Mouse (Mus musculus): ENCODE measurements around the gene Olfr204. TPM values are rescaled to one million over a fixed set of nuclear protein-coding genes. Genes with fewer than 3 reads are reported as not detected.
"Not testable (repeated sequence)": the region's sequence is repeated elsewhere in the genome, so short reads cannot be mapped to it uniquely, and the experiment has no call there.

Olfr204 gene
- not detected for total RNA-seq (2021)
- long read RNA-seq, experiment 1, result 0 reads
- long read RNA-seq, experiment 2, result 0 reads

GRCm38 (mm10) chr16:59318148-59318547, at the start of gene Olfr204:
TSS of gene Olfr204 (minus strand) at chr16:59318248.
- H3K27ac ChIP-seq, result no peak within 1 kb of the TSS
- H3K4me3 ChIP-seq, result no peak within 1 kb of the TSS
- no peak for DNase-seq (ENCODE audit: low spot score in 2 of 2)
- no peak for TF ChIP-seq CTCF (conservative IDR thresholded peaks at IDR 0.05)

DNA sequence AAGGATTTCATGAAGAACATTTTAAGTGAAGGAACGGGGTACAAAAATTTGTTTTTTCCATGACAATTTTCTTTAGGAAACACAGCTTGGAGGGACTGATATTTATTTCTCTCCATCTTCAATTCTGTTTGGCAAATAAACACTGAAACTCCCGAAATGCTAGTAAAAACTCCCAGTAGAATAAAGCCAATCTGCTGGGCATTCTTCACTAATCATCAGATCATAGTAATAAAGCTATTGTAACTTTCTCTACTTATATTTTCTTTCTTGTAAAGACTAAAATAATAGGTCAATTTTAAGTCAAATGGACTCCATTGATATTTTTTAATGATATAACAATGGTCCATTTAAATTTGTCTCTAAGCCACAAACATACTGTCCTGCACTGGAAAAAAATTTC, 45.8 kb upstream of the Olfr204 start, which contains the start of gene Olfr209:
Gene Olfr209, minus strand, starts transcription at position 101 of the 400 bp plus-strand sequence.
- TF ChIP-seq CTCF (conservative IDR thresholded peaks at IDR 0.05), result no peak
- Histone ChIP-seq H3K4me3 (no peak within 1 kb of the TSS), H3K27ac (no peak within 1 kb of the TSS)
- no peak for DNase-seq (ENCODE audit: low spot score in 2 of 2)

DNA sequence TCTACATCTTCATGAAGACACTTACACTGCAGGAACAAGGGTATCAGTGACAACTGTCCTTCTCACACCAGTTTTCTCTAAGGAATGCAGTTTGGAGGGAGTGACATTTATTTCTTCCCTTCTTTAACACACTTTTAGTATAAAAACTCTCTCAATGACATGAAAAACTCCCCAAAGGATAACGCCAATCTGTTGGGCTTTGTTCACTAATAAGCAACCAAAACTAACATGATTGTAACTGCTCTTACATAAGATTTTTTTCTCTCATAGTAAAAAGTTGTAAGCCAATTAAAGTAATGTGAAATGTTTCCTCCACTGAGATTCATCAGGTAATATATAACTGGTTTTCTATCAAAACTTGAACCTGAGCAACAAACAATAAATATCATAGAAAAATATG, 31.1 kb upstream of the Olfr204 start, which contains the start of gene Olfr206:
Gene Olfr206, minus strand, starts transcription at position 101 of the 400 bp plus-strand sequence.
- Histone ChIP-seq H3K27ac (no peak within 1 kb of the TSS), H3K4me3 (no peak within 1 kb of the TSS)
- no peak for TF ChIP-seq CTCF (conservative IDR thresholded peaks at IDR 0.05)
- DNase-seq (ENCODE audit: low spot score in 2 of 2), result no peak

DNA sequence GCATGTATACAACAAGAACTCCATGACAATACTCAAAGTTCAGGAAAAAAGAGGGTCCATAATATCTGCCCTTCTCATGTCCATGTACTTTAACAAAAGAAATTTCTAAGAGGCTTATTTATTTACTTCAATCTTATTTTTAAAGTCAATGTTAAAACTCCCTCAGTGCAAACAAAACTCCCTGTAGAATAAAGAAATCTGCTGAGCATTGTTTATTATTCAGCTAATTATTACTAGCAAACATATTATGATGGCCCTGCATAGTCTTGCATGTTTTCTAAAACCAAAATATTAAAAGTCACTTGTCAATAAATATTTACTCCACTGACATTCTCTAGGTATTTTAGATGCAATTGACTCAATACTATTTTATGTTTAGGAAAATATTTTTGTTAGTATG, 13.0 kb upstream of the Olfr204 start, which contains the start of gene Olfr205:
Gene Olfr205, minus strand, starts transcription at position 101 of the 400 bp plus-strand sequence.
- TF ChIP-seq CTCF (conservative IDR thresholded peaks at IDR 0.05), result no peak
- no peak within 1 kb of the TSS for H3K27ac ChIP-seq

DNA sequence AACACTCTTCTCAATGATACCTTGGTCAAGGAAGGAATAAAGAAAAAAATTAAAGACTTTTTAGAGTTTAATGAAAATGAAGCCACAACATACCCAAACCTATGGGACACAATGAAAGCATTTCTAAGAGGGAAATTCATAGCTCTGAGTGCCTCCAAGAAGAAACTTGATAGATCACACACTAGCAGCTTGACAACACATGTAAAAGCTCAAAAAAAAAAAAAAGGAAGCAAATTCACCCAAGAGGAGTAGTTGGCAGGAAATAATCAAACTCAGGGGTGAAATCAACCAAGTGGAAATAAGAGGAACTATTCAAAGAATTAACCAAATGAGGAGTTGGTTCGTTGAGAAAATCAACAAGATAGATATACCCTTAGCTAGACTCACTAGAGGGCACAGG, 5.2 kb upstream of the Olfr204 start:
- DNase-seq (ENCODE audit: low spot score in 2 of 2); H3K4me3 ChIP-seq; H3K27ac ChIP-seq: not testable (repeated sequence)

More for the DNA sequence above, 13.0 kb upstream of the Olfr204 start, which contains the start of gene Olfr205:
- DNase-seq (ENCODE audit: low spot score in 2 of 2), result no peak
- H3K4me3 ChIP-seq, result no peak within 1 kb of the TSS

GRCm38 (mm10) chr16:59298581-59298980, 19.5 kb downstream of the Olfr204 start, which contains the start of gene Olfr203:
TSS of gene Olfr203 (plus strand) at chr16:59298881.
- TF ChIP-seq CTCF (conservative IDR thresholded peaks at IDR 0.05), result no peak

GRCm38 (mm10) chr16:59287576-59287975, 30.5 kb downstream of the Olfr204 start:
- H3K4me3 ChIP-seq; DNase-seq (ENCODE audit: low spot score in 2 of 2); H3K27ac ChIP-seq: not testable (repeated sequence)

More at GRCm38 (mm10) chr16:59298581-59298980, 19.5 kb downstream of the Olfr204 start, which contains the start of gene Olfr203:
- no peak within 1 kb of the TSS for H3K27ac ChIP-seq
- no peak for DNase-seq (ENCODE audit: low spot score in 2 of 2)
- no peak within 1 kb of the TSS for H3K4me3 ChIP-seq

GRCm38 (mm10) chr16:59286693-59287092, 31.4 kb downstream of the Olfr204 start, which contains the start of gene Olfr202:
TSS of gene Olfr202 (minus strand) at chr16:59286793.
- TF ChIP-seq CTCF (conservative IDR thresholded peaks at IDR 0.05), result no peak
- no peak for DNase-seq (ENCODE audit: low spot score in 2 of 2)
- no peak within 1 kb of the TSS for H3K27ac ChIP-seq
- H3K4me3 ChIP-seq, result no peak within 1 kb of the TSS

GRCm38 (mm10) chr16:59283476-59283875, 34.6 kb downstream of the Olfr204 start:
- H3K4me3 ChIP-seq, result no peak overlapping the region
- no peak overlapping the region for H3K27ac ChIP-seq
- TF ChIP-seq CTCF (conservative IDR thresholded peaks at IDR 0.05), result no peak
- no peak for DNase-seq (ENCODE audit: low spot score in 2 of 2)

DNA sequence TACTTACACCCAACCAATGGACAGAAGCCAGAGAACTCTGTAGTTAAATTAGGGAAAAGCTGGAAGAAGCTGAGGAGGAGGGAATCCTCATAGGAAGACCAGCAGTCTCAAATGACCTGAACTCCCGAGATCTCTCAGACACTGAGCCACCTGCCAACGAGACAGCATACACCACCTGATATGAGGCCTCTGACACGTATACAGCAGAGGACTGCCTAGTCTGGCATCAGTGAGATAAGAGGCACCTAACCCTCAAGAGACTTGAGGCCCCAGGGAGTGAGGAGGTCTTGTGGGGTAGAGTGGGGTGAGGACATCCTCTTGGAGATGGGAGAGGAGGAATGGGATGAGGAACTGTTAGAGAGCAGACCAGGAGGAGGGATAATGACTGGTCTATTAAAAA, 37.5 kb downstream of the Olfr204 start:
- H3K4me3 ChIP-seq, result no peak overlapping the region
- H3K27ac ChIP-seq, result no peak overlapping the region
- TF ChIP-seq CTCF (conservative IDR thresholded peaks at IDR 0.05), result no peak
- DNase-seq (ENCODE audit: low spot score in 2 of 2), result no peak

DNA sequence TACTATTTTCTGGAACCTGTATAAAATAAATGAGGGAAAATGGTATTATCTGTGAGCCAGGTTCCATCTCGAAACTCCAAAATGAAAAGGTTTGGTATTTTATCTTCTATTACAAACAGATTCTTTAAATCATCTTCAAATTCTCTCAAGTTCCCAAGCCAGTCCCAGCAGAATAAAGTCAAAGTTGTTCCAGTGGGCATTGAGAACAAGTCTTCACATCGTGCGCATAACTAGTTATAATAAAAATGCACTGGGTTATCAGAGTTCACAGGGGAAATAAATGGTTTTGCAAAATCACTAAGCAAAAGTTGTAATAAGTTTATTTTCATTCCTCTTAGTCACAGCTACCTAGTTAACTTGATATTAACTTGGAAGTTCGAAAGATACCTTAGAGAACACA, 45.5 kb downstream of the Olfr204 start, which contains the start of gene Olfr201:
Gene Olfr201, minus strand, starts transcription at position 101 of the 400 bp plus-strand sequence.
- not testable (repeated sequence) for H3K27ac ChIP-seq; DNase-seq (ENCODE audit: low spot score in 2 of 2); H3K4me3 ChIP-seq

- H3K27ac ChIP-seq; DNase-seq (ENCODE audit: low spot score in 2 of 2): not testable (repeated sequence)
Measured at GRCm38 (mm10) chr16:59269097-59269496, 49.0 kb downstream of the Olfr204 start.

More at GRCm38 (mm10) chr16:59269097-59269496, 49.0 kb downstream of the Olfr204 start:
- H3K4me3 ChIP-seq, result not testable (repeated sequence)

Other genes with a start within 250 kb of the Olfr204 start
- gene Olfr190, start 240.2 kb downstream of the Olfr204 start, total RNA-seq (2021), result not detected
- gene Olfr191, start 228.4 kb downstream of the Olfr204 start, total RNA-seq (2021), result not detected
- not detected for gene Olfr193, start 206.4 kb downstream of the Olfr204 start, total RNA-seq (2021)
- gene Olfr194, start 197.2 kb downstream of the Olfr204 start, total RNA-seq (2021), result not detected
- gene Olfr195, start 171.2 kb downstream of the Olfr204 start, total RNA-seq (2021), result not detected
- gene Olfr196, start 147.8 kb downstream of the Olfr204 start, total RNA-seq (2021), result not detected
- not detected for gene Olfr198, start 114.7 kb downstream of the Olfr204 start, total RNA-seq (2021)
- gene Olfr199, start 98.5 kb downstream of the Olfr204 start, total RNA-seq (2021), result not detected
- gene Olfr201, start 45.6 kb downstream of the Olfr204 start, total RNA-seq (2021), result not detected
- not detected for gene Olfr202, start 31.5 kb downstream of the Olfr204 start, total RNA-seq (2021)
- gene Olfr203, start 19.4 kb downstream of the Olfr204 start, total RNA-seq (2021), result not detected
- not detected for gene Olfr205, start 12.9 kb upstream of the Olfr204 start, total RNA-seq (2021)
- not detected for gene Olfr206, start 31.0 kb upstream of the Olfr204 start, total RNA-seq (2021)
- gene Olfr209, start 45.7 kb upstream of the Olfr204 start, total RNA-seq (2021), result not detected
- not detected for gene Gabrr3, start 89.1 kb upstream of the Olfr204 start, total RNA-seq (2021)
- 10 to 100 TPM; 13.8 to 17.2 TPM for gene Riox2, start 153.5 kb upstream of the Olfr204 start, total RNA-seq (2021)